Mouse (Mus musculus) cortical plate, adult 2 months (tissue): ENCODE data around the gene Tlk2. TPM values are rescaled to one million over a fixed set of nuclear protein-coding genes. Genes with fewer than 3 reads are reported as not detected.

Source experiments
- H3K27ac ChIP-seq: fragments of 200-500 bp; 2 replicates; pipeline ENCODE4 v1.5.1; 2012; ENCODE audit warnings: low read length, control low read depth, inconsistent platforms; ENCODE audit not compliant: insufficient read depth
- H3K4me1 ChIP-seq: fragments of 200-500 bp; 2 replicates; pipeline ENCODE4 v1.6.1; 2011; ENCODE audit warnings: low read length; ENCODE audit not compliant: control insufficient read depth, insufficient read depth
- H3K4me3 ChIP-seq: fragments of 200-500 bp; 2 replicates; pipeline ENCODE4 v1.5.1; 2011; ENCODE audit warnings: mild to moderate bottlenecking, low read length, control low read depth; ENCODE audit not compliant: insufficient read depth
- CTCF ChIP-seq: fragments of 200-500 bp; IDR thresholded peaks from 2 replicates; pipeline ENCODE4 v1.5.1; 2011; ENCODE audit warnings: mild to moderate bottlenecking, control low read depth, low read length; ENCODE audit not compliant: insufficient read depth; ENCODE audit errors: extremely low read depth
- POLR2A ChIP-seq: fragments of 200-500 bp; IDR thresholded peaks from 2 replicates; pipeline ENCODE4 v1.6.1; 2011; ENCODE audit warnings: mild to moderate bottlenecking, low read length, control low read depth; ENCODE audit not compliant: insufficient read depth; ENCODE audit errors: extremely low read depth
- polyA plus RNA-seq: library from polyadenylated mRNA; depleted of rRNA; stranded (reverse); fragments of >200 nt; gene quantifications from 2 replicates; pipeline ENCODE4 v1.2.3, GENCODE M21; 2012

The Tlk2 gene
- polyA plus RNA-seq, 1 experiment = 36.7 TPM

DNA sequence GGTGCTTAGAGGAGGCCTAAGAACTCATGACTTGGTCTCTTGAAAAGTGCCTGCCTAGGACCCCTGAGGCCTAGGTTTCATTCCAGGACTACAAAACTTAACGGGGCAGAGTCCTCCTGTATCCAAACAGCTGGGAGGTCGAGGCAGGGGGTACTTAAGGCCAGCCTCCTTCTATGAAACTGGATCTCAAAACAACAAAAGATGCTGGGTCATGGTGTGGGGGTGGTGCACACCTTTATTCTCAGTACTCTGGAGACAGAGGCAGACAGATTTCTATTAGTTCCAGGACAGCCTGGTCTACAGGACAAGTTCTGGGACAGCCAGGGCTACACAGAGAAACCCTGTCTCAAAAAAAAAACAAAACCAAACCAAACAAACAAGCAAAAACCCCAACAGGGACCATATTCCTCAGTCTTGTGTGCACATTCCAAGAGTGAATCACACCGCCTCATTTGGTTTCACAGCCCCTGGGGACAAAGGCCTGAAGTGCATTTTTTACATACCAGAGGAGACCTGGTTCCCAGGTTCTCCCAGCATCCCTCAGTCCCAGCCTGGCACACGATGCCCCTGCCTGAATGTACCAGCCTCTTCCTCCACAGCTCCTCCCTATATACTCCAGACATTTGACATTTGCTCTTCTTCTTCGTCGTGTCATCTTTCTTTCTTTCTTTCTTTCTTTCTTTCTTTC is 18.8 kb upstream of the Tlk2 start:
- TF ChIP-seq CTCF = no peak
- no peak for TF ChIP-seq POLR2A
- Histone ChIP-seq H3K27ac (no peak overlapping the region), H3K4me1 (no peaks in the 10 kb centered on the region), H3K4me3 (no peak overlapping the region)

DNA sequence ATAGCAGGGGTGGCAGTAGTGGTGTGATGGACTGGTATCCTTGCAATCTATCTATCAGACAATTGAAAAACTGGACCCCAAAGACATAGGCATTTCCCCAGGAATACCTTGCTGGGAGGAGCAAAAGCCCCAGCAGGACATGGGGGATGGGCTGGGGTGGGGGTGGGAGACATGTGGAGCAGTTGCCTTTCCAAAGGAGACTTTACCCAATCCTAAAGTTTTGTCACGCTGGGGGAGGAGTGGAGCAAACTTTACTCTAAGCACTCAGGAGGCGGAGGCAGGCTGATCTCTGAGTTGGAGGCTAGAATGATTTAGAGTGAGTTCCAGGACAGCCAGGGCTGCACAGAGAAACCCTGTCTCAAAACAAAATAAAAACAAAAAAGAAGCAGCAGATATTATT is 17.2 kb upstream of the Tlk2 start:
- no peak overlapping the region for H3K27ac ChIP-seq
- no peak for TF ChIP-seq POLR2A
- TF ChIP-seq CTCF = no peak
- no peak overlapping the region for H3K4me3 ChIP-seq
- no peaks in the 10 kb centered on the region for H3K4me1 ChIP-seq

DNA sequence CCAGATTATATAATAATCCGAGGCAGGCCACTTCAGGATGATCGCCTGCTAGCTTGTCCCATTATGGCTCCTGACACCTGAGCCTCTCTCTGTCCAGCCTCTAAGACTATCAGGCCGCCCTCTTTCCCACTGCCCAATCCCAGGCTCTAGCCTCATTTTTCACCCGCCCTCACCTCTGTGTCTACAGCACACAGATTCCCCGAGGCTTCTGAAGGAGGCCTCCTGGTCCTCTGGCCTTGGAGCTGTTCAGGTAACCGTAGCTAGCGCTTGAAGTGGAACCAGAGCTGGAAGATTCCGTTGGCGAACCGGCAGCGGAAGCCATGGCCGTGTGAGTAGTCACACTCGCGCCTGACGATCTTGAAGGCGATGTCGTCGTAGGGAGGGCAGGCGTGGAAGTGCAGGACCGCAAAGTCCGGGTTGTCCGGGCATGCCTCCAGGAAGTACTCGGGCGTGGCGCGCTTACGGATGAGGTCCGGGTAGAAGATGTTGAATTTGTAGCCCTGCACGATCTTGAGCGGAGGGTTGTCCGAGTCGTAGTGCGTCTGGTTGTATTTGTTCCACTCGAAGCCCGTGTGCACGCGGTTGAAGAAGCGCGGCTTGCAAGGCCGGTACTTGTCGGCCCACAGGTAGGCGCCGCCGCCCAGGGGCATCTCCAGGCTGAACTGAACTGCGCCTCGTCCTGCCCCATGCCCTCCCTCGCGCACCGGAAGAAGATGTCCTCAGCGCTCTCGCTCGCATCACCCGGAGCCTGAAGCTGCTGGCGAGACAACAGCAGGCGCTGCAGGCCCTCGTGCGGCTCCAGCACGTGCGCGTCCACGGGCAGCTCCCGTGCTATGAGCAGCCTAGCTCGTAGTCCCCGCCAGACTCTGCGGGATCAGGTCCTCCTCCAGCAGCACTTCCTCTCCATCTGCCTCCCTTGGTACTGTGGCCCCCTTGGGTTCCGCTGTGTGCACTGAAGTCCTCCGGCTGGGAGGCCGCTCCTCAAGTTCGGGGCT is 13.8 kb upstream of the Tlk2 start:
- Histone ChIP-seq H3K27ac (no peak overlapping the region), H3K4me1 (no peaks in the 10 kb centered on the region), H3K4me3 (no peak overlapping the region)
- TF ChIP-seq CTCF (no peak), POLR2A (no peak)

DNA sequence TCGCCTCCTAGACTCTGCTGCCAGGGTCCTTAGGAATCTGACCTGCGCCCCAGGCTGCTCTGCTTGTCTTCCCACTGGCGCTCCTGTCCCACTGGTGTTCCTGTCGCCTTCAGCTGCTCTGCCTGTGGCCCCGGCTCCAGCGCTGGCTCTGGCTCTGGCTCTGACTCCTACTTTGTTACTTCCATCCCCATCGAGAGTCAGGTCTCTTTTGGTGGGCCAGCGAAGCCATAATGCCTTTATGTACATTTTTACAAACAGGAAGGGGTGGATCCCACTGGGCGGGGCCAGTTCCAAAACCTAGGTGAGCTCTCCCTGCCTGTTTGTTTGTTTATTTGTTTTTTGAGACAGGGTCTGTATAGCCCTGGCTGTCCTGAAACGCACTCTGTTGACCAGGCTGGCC is 11.8 kb upstream of the Tlk2 start:
- Histone ChIP-seq H3K4me1 (no peaks in the 10 kb centered on the region), H3K27ac (no peak overlapping the region), H3K4me3 (no peak overlapping the region)
- TF ChIP-seq CTCF = no peak
- no peak for TF ChIP-seq POLR2A

DNA sequence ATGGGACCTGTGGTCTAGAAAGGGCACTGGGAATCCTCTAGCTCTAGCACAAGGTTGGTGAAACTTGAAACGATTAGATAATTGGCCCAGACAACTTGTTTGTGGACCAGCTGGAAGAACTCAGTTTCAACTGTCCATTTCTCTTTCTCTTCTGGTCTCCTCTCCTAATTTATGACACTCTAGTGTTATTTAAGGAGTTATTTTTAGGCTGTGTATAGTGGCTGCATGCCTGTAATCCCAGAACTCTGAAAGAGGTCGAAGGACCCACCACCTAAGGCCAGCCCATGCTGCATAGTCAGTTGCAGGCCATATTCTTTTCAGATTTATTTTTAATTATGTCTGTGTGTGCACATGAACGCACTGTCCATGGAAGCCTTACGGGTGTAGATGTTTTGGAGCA is 916 bp downstream of the Tlk2 start:
- peaks cover 2% of the 10 kb centered on the region; the same call in 1 of the 2 replicates for H3K4me1 ChIP-seq
- TF ChIP-seq CTCF (no peak), POLR2A (no peak)
- H3K4me3 ChIP-seq = no peak overlapping the region
- no peak overlapping the region for H3K27ac ChIP-seq

DNA sequence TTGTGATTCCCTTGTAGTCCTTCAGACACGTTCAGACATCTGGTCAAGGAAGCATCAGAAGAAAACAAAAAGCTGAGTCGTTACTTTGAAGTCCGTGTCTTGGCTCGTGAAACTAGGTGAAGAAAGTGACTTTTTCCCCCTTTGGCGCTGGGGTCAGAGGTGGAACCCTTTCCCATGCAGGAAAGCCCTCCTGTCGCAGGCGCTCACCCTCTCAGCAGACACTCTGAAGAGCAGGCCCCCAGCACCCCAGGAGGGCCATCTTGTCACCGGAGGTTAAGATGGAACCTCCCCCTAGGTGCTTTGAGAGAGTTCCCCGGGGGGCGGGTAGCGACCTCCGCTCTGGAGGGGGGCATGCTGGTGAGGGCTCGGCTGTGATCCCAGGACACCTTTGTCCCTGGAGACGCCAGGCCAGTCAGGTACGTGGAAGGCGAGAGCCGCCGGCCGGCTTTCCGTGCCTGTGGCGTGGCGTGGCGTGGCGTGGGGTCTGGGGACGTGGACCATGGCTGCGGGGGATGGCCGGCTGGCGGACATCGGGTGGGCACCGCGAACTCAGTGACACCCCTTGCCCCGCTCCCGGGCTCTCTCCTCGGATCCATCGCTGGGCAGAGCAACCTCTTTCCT is 2.0 kb downstream of the Tlk2 start:
- peak overlapping the region; percentile 88 for H3K4me3 ChIP-seq
- peak overlapping the region; percentile 99 for H3K27ac ChIP-seq
- no peak for TF ChIP-seq CTCF
- no peak for TF ChIP-seq POLR2A
- peaks cover 2% of the 10 kb centered on the region; the same call in 1 of the 2 replicates for H3K4me1 ChIP-seq

DNA sequence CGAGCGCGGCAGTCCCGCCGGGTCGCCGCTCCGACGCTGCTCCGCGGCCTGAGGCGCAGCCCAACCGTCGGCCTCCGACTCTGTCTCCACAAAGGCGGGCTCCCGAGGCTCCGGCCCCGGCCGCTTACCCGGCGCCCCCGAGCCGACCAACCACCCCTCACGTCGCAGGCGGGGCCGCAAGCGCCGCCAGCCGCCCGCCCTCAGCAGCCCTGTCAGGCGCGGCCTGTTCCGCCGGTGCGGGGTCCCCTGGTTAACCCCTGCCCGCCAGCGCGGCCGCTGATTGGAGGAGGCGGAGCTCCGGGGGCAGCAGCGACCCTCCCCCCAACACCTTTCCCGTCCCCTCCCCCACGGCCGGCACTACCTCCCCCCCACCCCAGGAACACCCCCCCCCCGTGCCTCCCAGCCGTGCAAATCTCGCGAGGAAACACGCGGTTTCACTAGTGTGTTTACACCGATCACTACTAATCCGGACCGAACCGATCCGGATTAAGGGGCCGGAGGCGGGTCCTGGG is 2.6 kb downstream of the Tlk2 start:
- H3K4me3 ChIP-seq = peak overlapping the region; percentile 88
- TF ChIP-seq POLR2A (no peak; the same call in 1 of the 2 replicates), CTCF (no peak)
- H3K4me1 ChIP-seq = peaks cover 2% of the 10 kb centered on the region; the same call in 1 of the 2 replicates
- H3K27ac ChIP-seq = peak overlapping the region; percentile 99

DNA sequence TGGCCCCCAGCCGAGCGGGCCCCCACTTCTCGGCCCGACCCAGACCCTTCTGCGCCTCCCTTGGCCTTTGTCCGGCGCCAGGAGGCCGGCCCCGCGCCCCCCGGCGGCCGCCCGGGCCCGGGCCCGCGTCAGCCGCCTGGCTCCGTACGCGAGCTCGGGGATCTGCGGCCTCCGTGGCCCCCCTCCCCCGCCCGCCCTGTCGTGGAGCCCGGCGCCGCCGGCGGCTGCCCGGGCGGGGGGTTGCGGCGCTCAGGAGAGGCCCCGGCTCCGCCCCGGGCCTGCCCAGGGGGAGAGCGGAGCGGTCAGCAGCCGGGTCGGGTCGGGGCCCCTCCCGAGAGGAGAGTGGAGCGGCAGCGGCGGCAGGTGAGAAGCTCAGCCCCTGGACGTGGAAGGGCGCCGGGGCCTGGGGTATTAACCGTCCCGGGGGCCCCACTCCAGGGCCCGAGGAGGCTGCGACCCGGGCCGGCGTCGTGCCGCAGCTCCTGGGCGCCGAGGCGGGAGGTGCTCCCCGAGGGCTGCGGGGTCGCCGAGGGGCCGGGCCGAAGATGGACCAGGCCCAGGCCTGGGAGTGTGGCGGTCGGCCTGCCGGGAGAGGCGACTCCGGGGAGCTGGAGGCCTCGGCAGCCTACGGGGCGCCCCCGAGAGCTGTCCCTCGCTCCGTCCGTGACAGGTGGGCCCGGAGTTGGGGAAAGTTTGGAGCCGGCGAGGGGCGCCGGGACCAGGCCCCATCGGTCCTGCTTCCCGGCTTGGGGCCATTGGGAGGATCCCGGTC is 3.3 kb downstream of the Tlk2 start:
- peak overlapping the region; percentile 88 for H3K4me3 ChIP-seq
- TF ChIP-seq POLR2A (no peak), CTCF (no peak)
- peaks cover 2% of the 10 kb centered on the region; the same call in 1 of the 2 replicates for H3K4me1 ChIP-seq
- H3K27ac ChIP-seq = peak overlapping the region; percentile 95

DNA sequence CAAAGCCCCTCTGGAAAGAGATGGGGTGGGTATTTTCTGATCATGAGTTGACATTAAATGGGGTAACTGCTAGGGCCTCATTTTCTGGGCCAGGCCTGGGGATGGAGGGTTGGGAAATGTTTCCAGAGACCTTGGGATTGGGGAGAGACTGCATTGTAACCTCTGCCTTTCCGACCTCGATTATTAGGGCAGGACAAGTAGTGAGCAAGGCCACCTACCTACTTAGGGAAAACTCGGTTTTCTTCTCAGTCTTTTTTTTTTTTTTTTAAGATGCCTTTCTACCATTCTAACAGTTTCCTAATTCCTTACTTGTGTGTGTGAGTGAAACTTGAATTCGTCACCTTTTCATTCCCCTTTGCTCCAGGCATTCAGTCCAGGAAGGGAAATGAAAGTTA is 3.9 kb downstream of the Tlk2 start:
- no peak for TF ChIP-seq CTCF
- TF ChIP-seq POLR2A = no peak
- H3K27ac ChIP-seq = peak overlapping the region; percentile 95
- peak overlapping the region; percentile 88 for H3K4me3 ChIP-seq
- H3K4me1 ChIP-seq = peaks cover 2% of the 10 kb centered on the region; the same call in 1 of the 2 replicates
